ENCODE assay signal across 8 mouse cellular contexts in the genomic region with DNA sequence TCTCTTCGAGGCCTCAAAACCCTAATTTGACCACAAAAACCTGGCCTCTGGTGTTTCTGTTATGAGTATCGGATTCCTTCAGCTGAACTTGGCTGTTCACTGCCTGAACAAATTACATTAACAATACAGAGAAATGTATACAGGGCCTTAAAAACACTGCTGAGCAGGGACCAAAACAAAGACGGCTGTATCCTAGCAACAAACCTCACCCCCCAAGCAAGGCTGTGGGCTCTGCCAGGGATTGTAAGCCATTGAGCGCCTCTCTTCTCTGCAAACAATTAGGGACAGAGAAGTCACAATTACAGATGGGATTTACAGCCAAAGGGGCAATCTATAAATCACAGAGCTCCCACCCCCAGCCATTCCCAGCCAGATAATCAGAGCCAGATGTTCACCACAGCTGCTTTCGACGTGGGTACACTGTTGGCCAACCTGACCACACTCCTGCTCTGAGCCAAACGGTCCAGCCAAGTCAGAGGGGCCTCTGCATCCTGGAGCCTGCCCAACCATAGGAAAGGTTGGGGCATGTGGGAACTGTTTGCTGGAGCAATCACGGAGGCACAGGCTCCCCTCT.
DNase-seq lines count a peak whose midpoint lies in the region; ATAC-seq lines count a peak whose summit lies in the region.

No protein-coding gene starts in this region.

- no peak overlapping the region for H3K9ac ChIP-seq in hindbrain, embryonic 13.5 days
- H3K9ac ChIP-seq in limb, embryonic 15.5 days = no peak overlapping the region
- no peak overlapping the region for H3K9ac ChIP-seq in stomach, embryonic 16.5 days (ENCODE audit: low read length)

- peak overlapping the region; percentile 77 for H3K27ac ChIP-seq in hindbrain, embryonic 13.5 days
- H3K27ac ChIP-seq in limb, embryonic 15.5 days = peak overlapping the region; percentile 89
- peak overlapping the region; percentile 89 for H3K27ac ChIP-seq in stomach, embryonic 16.5 days (ENCODE audit: low read length)

- H3K4me2 ChIP-seq in hindbrain, embryonic 13.5 days = no peak overlapping the region; the same call in 1 of the 2 replicates
- 0 out of 2 replicates have a peak overlapping the region, but pooled peaks have one; percentile 12 for H3K4me2 ChIP-seq in limb, embryonic 15.5 days
- H3K4me2 ChIP-seq in stomach, embryonic 16.5 days (ENCODE audit: low read depth, low read length) = no peak overlapping the region

- H3K4me3 ChIP-seq in hindbrain, embryonic 13.5 days = no peak overlapping the region
- H3K4me3 ChIP-seq in limb, embryonic 15.5 days = no peak overlapping the region
- no peak overlapping the region for H3K4me3 ChIP-seq in stomach, embryonic 16.5 days (replicated peaks; ENCODE audit: low read length)

- H3K9me3 ChIP-seq in hindbrain, embryonic 13.5 days = no peaks in the 10 kb centered on the region
- H3K9me3 ChIP-seq in limb, embryonic 15.5 days = no peaks in the 10 kb centered on the region
- H3K9me3 ChIP-seq in stomach, embryonic 16.5 days (replicated peaks; ENCODE audit: control insufficient read depth, low read length) = no peaks in the 10 kb centered on the region

- WGBS in hindbrain, embryonic 13.5 days = 3% methylated on average over 8 of the region's 8 CpGs
- 9% methylated on average over 8 of the region's 8 CpGs for WGBS in limb, embryonic 15.5 days
- 18% methylated on average over 8 of the region's 8 CpGs for WGBS in stomach, embryonic 16.5 days

- peaks cover 42% of the 10 kb centered on the region for H3K4me1 ChIP-seq in hindbrain, embryonic 13.5 days (replicated peaks)
- peaks cover 52% of the 10 kb centered on the region for H3K4me1 ChIP-seq in limb, embryonic 15.5 days
- H3K4me1 ChIP-seq in stomach, embryonic 16.5 days (ENCODE audit: control insufficient read depth, insufficient read depth, low read length) = peaks cover 32% of the 10 kb centered on the region

- H3K36me3 ChIP-seq in hindbrain, embryonic 13.5 days = no peaks in the 10 kb centered on the region
- H3K36me3 ChIP-seq in limb, embryonic 15.5 days = no peaks in the 10 kb centered on the region
- no peaks in the 10 kb centered on the region for H3K36me3 ChIP-seq in stomach, embryonic 16.5 days (ENCODE audit: control insufficient read depth, insufficient read depth, low read length)

- ATAC-seq in hindbrain, embryonic 13.5 days (ENCODE audit: low FRiP score) = peak; percentile 91
- peak; percentile 90 for ATAC-seq in limb, embryonic 15.5 days (ENCODE audit: insufficient number of reproducible peaks, low FRiP score, low TSS enrichment, low read depth)
- peak; percentile 84; the same call in 1 of the 2 replicates for ATAC-seq in stomach, embryonic 16.5 days (ENCODE audit: insufficient read depth, low FRiP score)
- ATAC-seq in cerebellum, adult (ENCODE audit: insufficient number of reproducible peaks, low FRiP score, low TSS enrichment) = no peak
- ATAC-seq in megakaryocyte-erythroid progenitor cell, adult 5-6 weeks (replicated peaks; ENCODE audit: low FRiP score, low TSS enrichment, poor library complexity, severe bottlenecking) = no peak

- H3K27me3 ChIP-seq in hindbrain, embryonic 13.5 days = no peaks in the 10 kb centered on the region; the same call in 1 of the 2 replicates
- no peaks in the 10 kb centered on the region for H3K27me3 ChIP-seq in limb, embryonic 15.5 days
- H3K27me3 ChIP-seq in stomach, embryonic 16.5 days (ENCODE audit: control insufficient read depth, insufficient read depth, low read length) = no peaks in the 10 kb centered on the region

- peak; percentile 98 for DNase-seq in NIH3T3 (ENCODE audit: low read depth)
- DNase-seq in brain, embryonic 18.5 days (ENCODE audit: low read depth, low spot score) = peak; percentile 69
- DNase-seq in kidney, adult 18-20 months = no peak

Comparison
In these comparisons a context has a peak if more than half of its experiments do, and no peak if none do; other contexts are left out.
1. ATAC-seq: peak in hindbrain, embryonic 13.5 days (single experiment), limb, embryonic 15.5 days (single experiment) and stomach, embryonic 16.5 days (single experiment); none in cerebellum, adult (single experiment) and megakaryocyte-erythroid progenitor cell, adult 5-6 weeks (single experiment).
2. Peak in every context shown above with its lines, with median percentiles within 50 percentile points of each other: H3K27ac ChIP-seq.